Mouse (Mus musculus) ovary, postnatal 10 days (tissue): ENCODE results near the gene Scn4a.
"Not testable (repeated sequence)": the region's sequence is repeated elsewhere in the genome, so short reads cannot be mapped to it uniquely, and the experiment has no call there.

Experiments used
- DNase-seq: peaks from one replicate; pipeline ENCODE4 v3.0.0; 2022; ENCODE audit warnings: low spot score

The Scn4a gene

GRCm38 (mm10) chr11:106355382-106356128, 2.5 kb upstream of the Scn4a start:
- no peak for DNase-seq

DNA sequence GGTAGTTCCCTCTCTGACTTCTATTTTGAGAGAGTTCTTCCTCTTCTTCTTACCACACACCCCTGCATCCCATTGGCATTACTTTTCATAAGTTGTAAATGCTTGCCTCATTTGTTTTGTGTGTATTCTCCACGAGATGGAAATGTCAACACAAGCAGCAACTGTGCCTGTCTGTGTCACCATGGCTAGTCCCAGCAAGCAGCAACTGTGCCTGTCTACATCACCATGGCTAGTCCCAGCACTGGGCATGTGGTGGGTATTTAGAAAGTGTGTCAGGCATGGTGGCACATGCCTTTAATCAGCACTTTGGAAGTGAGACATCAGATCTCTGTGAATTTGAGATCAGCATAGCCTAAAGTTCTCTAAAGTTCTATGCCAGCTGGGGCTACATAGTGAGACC, 1.1 kb upstream of the Scn4a start:
- DNase-seq = no peak

GRCm38 (mm10) chr11:106351941-106352340, 1.1 kb downstream of the Scn4a start:
- DNase-seq = no peak

DNA sequence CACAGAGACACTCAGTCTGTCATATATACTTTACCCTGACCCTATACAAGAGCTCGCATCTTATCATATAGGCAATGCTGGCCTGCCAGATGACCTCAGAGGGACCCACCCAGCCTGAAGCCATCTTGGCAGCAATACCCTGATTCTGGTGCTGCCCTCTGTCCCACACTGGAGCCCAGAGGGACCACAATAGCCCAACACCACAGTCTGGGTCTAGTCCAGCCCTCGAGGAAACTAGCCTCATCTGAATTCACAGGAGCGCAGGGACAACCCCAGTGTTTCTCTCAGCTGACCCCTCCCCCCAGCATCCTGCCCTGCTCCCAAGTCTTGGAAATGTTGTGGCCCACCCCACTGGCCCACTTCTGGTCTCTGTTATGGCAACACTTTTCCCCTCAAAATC, 1.8 kb downstream of the Scn4a start:
- DNase-seq = no peak

DNA sequence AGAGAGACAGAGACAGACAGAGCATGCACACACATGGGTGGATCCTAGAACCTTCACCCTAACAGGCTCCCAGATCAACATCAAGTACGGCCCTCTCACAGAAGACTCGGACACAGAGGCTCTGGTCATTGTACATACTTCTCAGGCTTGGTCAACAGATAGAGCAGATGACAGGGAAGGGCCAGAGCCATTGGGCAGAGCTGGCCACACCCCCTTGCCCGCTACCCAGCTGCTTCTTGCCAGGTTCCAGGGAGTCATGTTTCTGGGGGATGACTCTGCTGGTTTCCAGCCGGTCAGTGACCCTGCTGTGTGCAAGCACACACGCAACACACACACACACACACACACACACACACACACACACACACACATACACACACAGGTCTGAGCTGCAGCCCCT, 2.2 kb downstream of the Scn4a start:
- no peak for DNase-seq

DNA sequence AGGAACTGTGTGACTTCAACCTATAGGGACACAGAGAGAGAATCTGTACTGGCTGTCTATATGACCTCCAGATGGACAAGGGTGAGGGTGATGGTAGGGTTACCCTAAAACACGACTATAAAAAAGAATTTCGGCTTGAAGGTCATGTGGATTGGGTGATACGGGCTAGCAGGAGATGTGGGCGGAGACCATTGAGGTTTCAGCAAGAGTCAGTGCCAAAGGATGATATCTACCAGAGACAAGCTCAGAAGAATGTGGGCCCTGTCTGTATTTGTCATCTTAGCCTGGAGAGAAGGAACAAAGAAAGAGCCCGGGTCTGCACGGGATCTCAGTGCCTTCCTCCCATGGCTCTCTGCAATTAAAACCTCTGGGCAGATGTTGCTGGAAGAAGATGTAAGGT, 3.3 kb downstream of the Scn4a start:
- DNase-seq = no peak

GRCm38 (mm10) chr11:106344910-106345309, 8.2 kb downstream of the Scn4a start:
- no peak for DNase-seq

DNA sequence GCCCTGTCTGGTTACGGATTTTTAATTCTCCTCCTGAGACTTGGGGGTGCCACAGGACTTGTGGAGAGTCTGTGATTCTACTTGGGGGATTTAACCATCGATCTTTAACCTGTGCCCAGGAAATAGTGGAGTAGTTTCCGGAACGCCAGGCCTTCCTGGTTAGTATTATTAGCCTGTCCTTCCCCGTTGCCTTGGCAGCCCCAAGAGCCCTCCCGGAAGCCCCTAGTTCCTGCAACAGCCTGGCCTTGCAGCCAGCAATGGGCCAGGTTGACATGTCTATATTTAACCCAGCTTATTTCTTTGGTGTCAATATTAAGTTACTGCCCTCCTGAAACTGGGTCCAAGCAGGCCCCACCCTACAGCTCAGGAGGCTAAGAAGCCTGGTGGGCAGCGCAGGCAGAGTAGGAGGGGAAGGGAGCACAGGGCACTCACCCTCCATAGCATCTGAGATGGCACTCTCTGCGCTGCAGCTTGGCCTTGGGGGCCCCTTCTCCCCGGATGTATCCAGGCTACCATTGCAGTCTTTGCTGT, 12.0 kb downstream of the Scn4a start:
- DNase-seq = no peak

- not testable (repeated sequence) for DNase-seq
Measured at GRCm38 (mm10) chr11:106339323-106339722, 13.8 kb downstream of the Scn4a start.

- DNase-seq = no peak
Measured at GRCm38 (mm10) chr11:106338870-106339269, 14.2 kb downstream of the Scn4a start.

- no peak for DNase-seq
Measured at GRCm38 (mm10) chr11:106338029-106338428, 15.1 kb downstream of the Scn4a start.

DNA sequence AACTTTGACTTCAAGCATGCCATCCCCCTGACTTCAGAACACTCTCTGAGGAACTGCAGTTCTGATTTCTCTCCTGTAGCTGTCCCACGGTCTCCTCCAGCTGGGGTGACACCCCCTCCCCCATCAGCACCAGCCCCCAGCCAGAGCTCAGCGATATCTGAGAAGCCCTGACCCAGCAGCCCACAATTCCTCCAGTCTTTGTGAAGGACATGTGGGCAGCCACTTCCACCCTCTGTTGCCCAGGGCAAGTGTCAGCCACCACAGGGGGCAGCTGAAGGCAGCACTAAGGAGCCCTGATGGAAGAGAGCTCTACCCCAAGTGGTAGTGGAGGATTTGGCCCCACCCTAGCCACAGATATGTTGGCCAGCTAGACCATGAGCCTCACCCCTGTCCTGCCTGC, 19.0 kb downstream of the Scn4a start:
- no peak for DNase-seq

GRCm38 (mm10) chr11:106332458-106332857, 20.6 kb downstream of the Scn4a start:
- no peak for DNase-seq

- no peak for DNase-seq
Measured at GRCm38 (mm10) chr11:106329682-106330081, 23.4 kb downstream of the Scn4a start.

DNA sequence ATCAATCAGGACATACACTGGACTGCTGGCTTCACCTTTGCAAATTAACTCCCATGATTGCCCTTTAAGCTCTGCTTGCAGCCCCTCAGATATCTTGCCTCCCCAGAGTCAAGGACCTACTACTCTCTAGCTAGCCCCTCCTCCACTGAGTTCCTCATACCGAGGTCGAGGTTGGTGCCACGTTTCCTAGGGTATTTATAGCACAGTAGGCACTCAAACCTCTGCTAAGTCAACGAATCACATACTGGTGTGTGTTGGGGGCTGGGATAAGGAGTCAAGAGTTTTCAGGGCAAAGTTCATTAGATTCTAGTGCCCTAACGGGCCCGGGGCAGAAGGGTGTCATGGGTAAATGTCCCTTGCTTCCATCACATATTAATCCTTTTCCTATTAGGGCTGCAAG, 24.0 kb downstream of the Scn4a start:
- no peak for DNase-seq

DNA sequence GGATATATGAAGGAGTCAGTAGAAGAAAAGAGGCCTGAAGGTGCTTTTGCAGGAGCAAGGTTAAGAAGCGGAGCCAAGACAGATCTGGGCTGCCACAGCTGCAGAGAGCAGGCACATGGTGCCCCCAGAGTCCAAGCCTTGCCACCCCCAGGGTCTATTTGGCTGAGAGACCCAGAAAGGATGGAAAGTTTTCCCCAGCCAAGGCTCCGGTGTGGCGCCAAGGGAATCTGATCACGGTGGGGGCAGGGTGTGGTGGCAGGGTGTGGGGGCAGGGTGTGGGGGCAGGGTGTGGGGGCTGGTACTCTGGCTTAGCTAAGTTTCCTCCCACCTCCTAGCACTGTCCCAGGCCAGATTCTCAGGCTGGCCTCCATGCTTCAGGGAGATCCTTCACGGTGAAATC, 24.6 kb downstream of the Scn4a start:
- DNase-seq = no peak

- no peak for DNase-seq
Measured at GRCm38 (mm10) chr11:106326475-106326874, 26.6 kb downstream of the Scn4a start.

DNA sequence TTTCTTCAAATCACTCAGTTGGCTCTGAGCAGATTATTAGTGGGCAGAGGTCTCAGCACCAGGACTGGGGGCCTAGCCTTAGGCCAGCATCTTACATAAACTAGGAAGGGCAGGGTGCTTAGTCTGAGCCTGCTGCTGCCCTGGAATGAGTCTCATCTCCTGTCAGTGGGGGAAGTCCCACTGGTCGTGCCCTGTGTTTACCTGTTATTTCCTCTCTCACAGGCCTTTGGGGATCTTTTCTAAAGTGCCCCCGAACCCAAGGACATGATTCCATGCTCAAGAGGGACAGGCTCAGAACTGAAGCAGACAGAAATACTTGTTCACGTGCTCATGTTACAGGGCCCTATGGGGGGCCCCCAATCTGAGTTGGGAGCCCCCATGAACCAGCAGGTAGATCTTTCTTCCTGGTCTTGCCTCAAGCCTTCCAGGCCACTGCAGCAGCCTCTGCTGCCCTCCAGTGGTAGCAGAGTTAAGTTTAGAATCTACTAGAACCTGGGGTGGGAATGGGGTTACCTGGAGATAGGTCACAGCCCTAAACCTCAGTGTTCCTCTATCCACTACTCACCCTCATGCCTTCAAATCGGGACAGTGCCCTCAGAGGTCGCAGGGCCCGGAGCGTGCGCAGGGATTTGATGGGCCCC, 27.4 kb downstream of the Scn4a start:
- DNase-seq = peak; percentile 36

DNA sequence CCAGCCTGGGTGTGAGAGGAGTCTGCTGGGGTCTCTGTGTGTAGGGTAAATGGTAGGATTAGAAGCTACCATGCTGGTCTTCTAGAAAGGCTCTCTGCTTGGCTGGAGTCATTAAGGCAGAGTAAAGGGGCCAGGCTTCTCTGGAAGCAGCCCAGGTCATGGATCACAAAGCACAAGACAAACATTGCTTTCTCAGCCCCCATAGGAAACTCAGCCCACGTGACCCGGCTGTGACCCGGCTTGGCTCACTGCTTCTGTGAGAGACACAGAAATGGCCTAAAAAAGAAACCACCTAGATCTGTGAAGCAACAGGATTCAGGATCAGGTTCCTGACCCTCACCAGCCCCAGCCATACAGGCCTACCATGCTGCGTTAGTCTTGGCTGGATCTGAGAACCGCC, 28.2 kb downstream of the Scn4a start:
- DNase-seq = no peak

DNA sequence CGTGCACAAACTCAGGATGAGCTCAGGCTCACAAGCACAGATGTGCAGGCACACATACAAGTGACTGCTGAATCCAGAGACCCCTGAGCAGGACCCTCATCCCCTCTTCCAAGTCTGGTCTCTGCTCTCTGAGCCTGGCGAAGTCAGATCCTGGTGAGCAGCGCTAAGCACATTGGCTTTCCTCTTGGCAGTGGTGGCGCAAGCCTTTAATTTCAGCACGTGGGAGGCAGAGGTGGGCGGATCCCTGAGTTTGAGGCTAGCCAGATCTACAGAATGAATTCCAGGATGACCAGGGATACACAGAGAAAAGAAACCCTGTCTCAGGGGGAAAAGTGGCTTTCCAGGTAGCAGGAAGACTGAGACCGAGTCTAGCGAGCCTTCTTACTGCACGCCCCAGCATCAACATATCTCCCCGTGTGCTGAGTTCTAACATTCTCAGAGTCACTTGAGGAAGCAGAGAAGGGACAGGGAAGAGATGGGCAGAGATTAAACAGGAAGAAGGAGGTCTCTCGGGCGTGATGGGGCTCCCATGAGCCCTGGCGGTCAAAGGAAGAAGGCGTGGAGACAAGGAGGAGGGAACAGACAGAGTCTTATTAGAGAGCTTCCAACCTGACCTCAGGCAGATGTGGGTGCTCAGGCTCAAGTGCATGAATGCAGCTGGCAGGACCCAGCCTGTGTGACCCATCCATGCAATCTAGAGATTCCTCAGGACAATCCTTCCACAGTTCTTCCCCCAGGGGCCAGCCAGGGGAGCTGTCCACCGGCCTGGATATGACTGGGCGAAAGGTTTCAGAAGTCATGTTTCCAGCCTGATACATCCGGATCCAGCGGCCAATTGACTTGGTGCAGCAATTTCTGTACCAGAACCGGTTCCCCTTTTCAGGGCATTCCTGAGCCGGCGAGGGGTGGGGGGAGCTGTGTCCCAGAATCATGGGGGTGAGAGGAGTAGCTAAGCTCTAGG, 34.4 kb downstream of the Scn4a start:
- no peak for DNase-seq

GRCm38 (mm10) chr11:106317801-106318200, 35.3 kb downstream of the Scn4a start:
- no peak for DNase-seq

- DNase-seq = no peak
Measured at GRCm38 (mm10) chr11:106316416-106316815, 36.7 kb downstream of the Scn4a start.
